In genomic region chr12:52397718-52398510, GRCm38 (mm10) we compare ENCODE assay signal across 13 mouse cellular contexts.
DNase-seq lines count a peak whose midpoint lies in the region; ATAC-seq and TF ChIP-seq lines count a peak whose summit lies in the region.
"Had no signal": no experiment of that assay in that cellular context is flagged by ENCODE, and none has a peak within 500 bp of the region (broad histone marks: within the 10 kb centered on the region; RNA-seq: fewer than 3 reads in every experiment).

No protein-coding gene starts in this region.

- H3K4me3 ChIP-seq in heart, embryonic 14.5 days (ENCODE audit: control insufficient read depth in 1 of 2, insufficient read depth in 1 of 2, low read depth in 1 of 2, low read length in 2 of 2): no peak overlapping the region
- H3K4me3 ChIP-seq in kidney, embryonic 16.5 days (ENCODE audit: low read length): no peak overlapping the region
- no peak overlapping the region for H3K4me3 ChIP-seq in midbrain, embryonic 13.5 days (replicated peaks)
- H3K4me3 ChIP-seq: embryonic facial prominence, embryonic 15.5 days had no signal

- H3K27ac ChIP-seq in heart, embryonic 14.5 days (replicated peaks in 1 of 2; ENCODE audit: control insufficient read depth in 1 of 2, insufficient read depth in 1 of 2, low read depth in 2 of 2, low read length in 2 of 2): peak overlapping the region; percentile 44 to 64; a peak in 2 of 4 replicates
- H3K27ac ChIP-seq in kidney, embryonic 16.5 days (ENCODE audit: low read length): peak overlapping the region; percentile 70; the same call in 1 of the 2 replicates
- no peak overlapping the region for H3K27ac ChIP-seq in midbrain, embryonic 13.5 days
- H3K27ac ChIP-seq: embryonic facial prominence, embryonic 15.5 days had no signal

- WGBS in heart, embryonic 14.5 days: 56% methylated on average over 2 of the region's 2 CpGs
- WGBS in kidney, embryonic 16.5 days: 71% methylated on average over 2 of the region's 2 CpGs
- 55% methylated on average over 2 of the region's 2 CpGs for WGBS in midbrain, embryonic 13.5 days

- no peak for DNase-seq in heart, postnatal 10 days
- DNase-seq in R1 (ENCODE audit: low read depth, low spot score): peak; percentile 55
- DNase-seq in brain, embryonic 14.5 days (ENCODE audit: low read depth): peak; percentile 46
- no peak for DNase-seq in right cerebral cortex, postnatal 10 days (ENCODE audit: low spot score in 2 of 2)
- DNase-seq: adrenal gland, postnatal 10 days; gastrocnemius, postnatal 36 days; lung, postnatal 14 days; spleen, adult 18-20 months; thymus, adult 2 months had no signal

- H3K27me3 ChIP-seq in heart, embryonic 14.5 days (ENCODE audit: control insufficient read depth, insufficient read depth, low read length): no peaks in the 10 kb centered on the region
- no peaks in the 10 kb centered on the region for H3K27me3 ChIP-seq in kidney, embryonic 16.5 days (ENCODE audit: insufficient read depth, low read length)
- no peaks in the 10 kb centered on the region for H3K27me3 ChIP-seq in midbrain, embryonic 13.5 days
- H3K27me3 ChIP-seq: embryonic facial prominence, embryonic 15.5 days had no signal

- peaks cover 20 to 44% of the 10 kb centered on the region in 2 experiments for H3K4me1 ChIP-seq in heart, embryonic 14.5 days (ENCODE audit: control insufficient read depth in 2 of 2, insufficient read depth in 2 of 2, low read length in 2 of 2)
- peaks cover 10% of the 10 kb centered on the region for H3K4me1 ChIP-seq in kidney, embryonic 16.5 days (ENCODE audit: insufficient read depth, low read length)
- H3K4me1 ChIP-seq in midbrain, embryonic 13.5 days (replicated peaks): peaks cover 34% of the 10 kb centered on the region

- TF ChIP-seq CTCF in brain, embryonic 14.5 days (IDR thresholded peaks at IDR 0.05; ENCODE audit: borderline replicate concordance, extremely low read depth, insufficient read depth, insufficient read length): no peak

- no peak overlapping the region for H3K4me2 ChIP-seq in heart, embryonic 14.5 days (ENCODE audit: low read length)
- no peak overlapping the region for H3K4me2 ChIP-seq in kidney, embryonic 16.5 days (replicated peaks; ENCODE audit: low read depth, low read length)
- no peak overlapping the region for H3K4me2 ChIP-seq in midbrain, embryonic 13.5 days (replicated peaks)
- H3K4me2 ChIP-seq: embryonic facial prominence, embryonic 15.5 days had no signal

- H3K36me3 ChIP-seq in heart, embryonic 14.5 days (ENCODE audit: control insufficient read depth, insufficient read depth, low read length): no peaks in the 10 kb centered on the region
- no peaks in the 10 kb centered on the region for H3K36me3 ChIP-seq in kidney, embryonic 16.5 days (ENCODE audit: insufficient read depth, low read length)
- no peaks in the 10 kb centered on the region for H3K36me3 ChIP-seq in midbrain, embryonic 13.5 days
- H3K36me3 ChIP-seq: embryonic facial prominence, embryonic 15.5 days had no signal

- intact Hi-C loops in heart, postnatal 10 days (cut with DNase I): no loop called here

- no peaks in the 10 kb centered on the region for H3K9me3 ChIP-seq in heart, embryonic 14.5 days (ENCODE audit: control insufficient read depth, low read length)
- no peaks in the 10 kb centered on the region for H3K9me3 ChIP-seq in kidney, embryonic 16.5 days (ENCODE audit: low read length)
- no peaks in the 10 kb centered on the region for H3K9me3 ChIP-seq in midbrain, embryonic 13.5 days
- H3K9me3 ChIP-seq: embryonic facial prominence, embryonic 15.5 days had no signal

- TF ChIP-seq POLR2A in brain, embryonic 14.5 days (IDR thresholded peaks at IDR 0.05; ENCODE audit: borderline replicate concordance, extremely low read depth, insufficient read depth, insufficient read length, poor library complexity, severe bottlenecking): no peak

- no peak overlapping the region for H3K9ac ChIP-seq in heart, embryonic 14.5 days (ENCODE audit: low read length)
- no peak overlapping the region for H3K9ac ChIP-seq in kidney, embryonic 16.5 days (replicated peaks; ENCODE audit: low read length)
- no peak overlapping the region for H3K9ac ChIP-seq in midbrain, embryonic 13.5 days (replicated peaks)
- H3K9ac ChIP-seq: embryonic facial prominence, embryonic 15.5 days had no signal

- no peak for ATAC-seq in heart, embryonic 14.5 days (ENCODE audit: insufficient number of reproducible peaks, insufficient read depth, low FRiP score, low read depth)
- ATAC-seq in kidney, embryonic 16.5 days (ENCODE audit: low FRiP score, low TSS enrichment): peak; percentile 73
- no peak for ATAC-seq in midbrain, embryonic 13.5 days

Comparison
In these comparisons a context has a peak if more than half of its experiments do, and no peak if none do; other contexts are left out.
1. DNase-seq: peak in R1 (single experiment) and brain, embryonic 14.5 days (single experiment); none in heart, postnatal 10 days (0 of 2) and right cerebral cortex, postnatal 10 days (0 of 2).